Mouse (Mus musculus) liver, adult 2 months (tissue): ENCODE data around the gene Phf21a. TPM values are rescaled to one million over a fixed set of nuclear protein-coding genes. Genes with fewer than 3 reads are reported as not detected.

Experiments used
- DNase-seq: peaks from one replicate; pipeline ENCODE4 v3.0.0-alpha.2; 2011; ENCODE audit warnings: low read depth, low spot score; ENCODE audit errors: extremely low read depth
- H3K27ac ChIP-seq: fragments of 200-500 bp; replicated peaks from 2 replicates; pipeline ENCODE4 v1.5.1; 2012; ENCODE audit warnings: low read depth, mild to moderate bottlenecking, control low read depth, inconsistent platforms, low read length; ENCODE audit not compliant: insufficient read depth
- H3K27me3 ChIP-seq: fragments of 200-500 bp; 2 replicates; pipeline ENCODE4 v1.6.1; 2012; ENCODE audit warnings: mild to moderate bottlenecking, moderate library complexity, low read length, inconsistent platforms; ENCODE audit not compliant: control insufficient read depth, insufficient read depth
- H3K36me3 ChIP-seq: fragments of 200-500 bp; 2 replicates; pipeline ENCODE4 v1.6.1; 2012; ENCODE audit warnings: low read length, inconsistent platforms; ENCODE audit not compliant: control insufficient read depth, insufficient read depth
- H3K4me1 ChIP-seq: fragments of 200-500 bp; 2 replicates; pipeline ENCODE4 v1.6.1; 2011; ENCODE audit warnings: low read length; ENCODE audit not compliant: control insufficient read depth, insufficient read depth
- H3K4me3 ChIP-seq: fragments of 200-500 bp; 2 replicates; pipeline ENCODE4 v1.5.1; 2011; ENCODE audit warnings: low read depth, mild to moderate bottlenecking, control low read depth, low read length, moderate library complexity; ENCODE audit not compliant: insufficient read depth
- H3K79me2 ChIP-seq: fragments of 200-500 bp; 2 replicates; pipeline ENCODE4 v1.6.1; 2012; ENCODE audit warnings: inconsistent platforms, mild to moderate bottlenecking, low read length, moderate library complexity; ENCODE audit not compliant: control insufficient read depth, insufficient read depth
- H3K9ac ChIP-seq: fragments of 200-500 bp; 2 replicates; pipeline ENCODE4 v1.6.1; 2012; ENCODE audit warnings: low read depth, mild to moderate bottlenecking, control low read depth, inconsistent platforms, low read length
- CTCF ChIP-seq: fragments of 200-500 bp; IDR thresholded peaks from 2 replicates; pipeline ENCODE4 v1.5.1; 2011; ENCODE audit warnings: low read depth, low read length, control low read depth
- POLR2A ChIP-seq: fragments of 200-500 bp; IDR thresholded peaks from 2 replicates; pipeline ENCODE4 v1.6.1; 2011; ENCODE audit warnings: low read length, control low read depth; ENCODE audit not compliant: insufficient read depth; ENCODE audit errors: extremely low read depth
- WGBS: fragments of 180-500 bp; shearing (Covaris S2); methylation state at CpG from one replicate; pipeline ENCODE4 v1.1.7; 2018; 5-methylcytosine and 5-hydroxymethylcytosine counted together
- polyA plus RNA-seq: library from polyadenylated mRNA; depleted of rRNA; stranded (reverse); fragments of >200 nt; gene quantifications from 2 replicates; pipeline ENCODE4 v1.2.3, GENCODE M21; 2012
- total RNA-seq: library from RNA; depleted of rRNA; stranded (reverse); fragments of >200 nt; gene quantifications from 2 replicates; pipeline ENCODE4 v1.2.3, GENCODE M21; 2014

Gene Phf21a
- total and polyA plus RNA-seq, 2 experiments: 11.4 to 14.5 TPM

- no peak for DNase-seq
- H3K4me1 ChIP-seq: no peaks in the 10 kb centered on the region
- H3K4me3 ChIP-seq: no peak overlapping the region
- no peaks in the 10 kb centered on the region; the same call in 1 of the 2 replicates for H3K79me2 ChIP-seq
- H3K36me3 ChIP-seq: peaks cover 7% of the 10 kb centered on the region
- H3K9ac ChIP-seq: no peak overlapping the region
- WGBS: 95% methylated on average over 4 of the region's 4 CpGs
- H3K27me3 ChIP-seq: no peaks in the 10 kb centered on the region
- TF ChIP-seq CTCF: no peak
- TF ChIP-seq POLR2A: no peak
- no peak overlapping the region for H3K27ac ChIP-seq
Measured at GRCm38 (mm10) chr2:92257372-92257956, 164.5 kb downstream of the Phf21a start.

- H3K79me2 ChIP-seq: peaks cover 3% of the 10 kb centered on the region; the same call in 1 of the 2 replicates
- no peak for DNase-seq
- peaks cover 6% of the 10 kb centered on the region for H3K36me3 ChIP-seq
- H3K27ac ChIP-seq: no peak overlapping the region
- no peak overlapping the region for H3K9ac ChIP-seq
- no peaks in the 10 kb centered on the region for H3K4me1 ChIP-seq
- TF ChIP-seq POLR2A: no peak
- no peak for TF ChIP-seq CTCF
- H3K27me3 ChIP-seq: no peaks in the 10 kb centered on the region
- WGBS: 75% methylated on average over 2 of the region's 2 CpGs
- no peak overlapping the region for H3K4me3 ChIP-seq
Measured at GRCm38 (mm10) chr2:92259924-92260323, 167.0 kb downstream of the Phf21a start.

- H3K9ac ChIP-seq: no peak overlapping the region
- H3K36me3 ChIP-seq: no peaks in the 10 kb centered on the region
- no peaks in the 10 kb centered on the region for H3K27me3 ChIP-seq
- peaks cover 3% of the 10 kb centered on the region; the same call in 1 of the 2 replicates for H3K79me2 ChIP-seq
- DNase-seq: no peak
- no peak overlapping the region for H3K27ac ChIP-seq
- no peak overlapping the region for H3K4me3 ChIP-seq
- TF ChIP-seq POLR2A: no peak
- no peak for TF ChIP-seq CTCF
- 0 out of 2 replicates have a peak, but pooled peaks cover 5% of the 10 kb centered on the region for H3K4me1 ChIP-seq
- 71% methylated on average over 9 of the region's 9 CpGs for WGBS
Measured at GRCm38 (mm10) chr2:92266100-92266617, 173.2 kb downstream of the Phf21a start.

- Histone ChIP-seq H3K4me1 (0 out of 2 replicates have a peak, but pooled peaks cover 5% of the 10 kb centered on the region), H3K79me2 (peaks cover 3% of the 10 kb centered on the region; the same call in 1 of the 2 replicates), H3K36me3 (no peaks in the 10 kb centered on the region), H3K27ac (no peak overlapping the region), H3K4me3 (no peak overlapping the region), H3K9ac (no peak overlapping the region), H3K27me3 (no peaks in the 10 kb centered on the region)
- 85% methylated on average over 5 of the region's 5 CpGs for WGBS
- DNase-seq: no peak
- TF ChIP-seq CTCF (no peak), POLR2A (no peak)
Measured at GRCm38 (mm10) chr2:92269227-92269626, 176.3 kb downstream of the Phf21a start.

- WGBS: 64% methylated on average over 2 of the region's 2 CpGs
- TF ChIP-seq POLR2A (no peak), CTCF (no peak)
- no peaks in the 10 kb centered on the region for H3K27me3 ChIP-seq
- no peaks in the 10 kb centered on the region for H3K36me3 ChIP-seq
- no peaks in the 10 kb centered on the region for H3K79me2 ChIP-seq
- peaks cover 6% of the 10 kb centered on the region; the same call in 1 of the 2 replicates for H3K4me1 ChIP-seq
- no peak for DNase-seq
- no peak overlapping the region for H3K9ac ChIP-seq
- no peak overlapping the region for H3K27ac ChIP-seq
- H3K4me3 ChIP-seq: no peak overlapping the region
Measured at GRCm38 (mm10) chr2:92272510-92272909, 179.6 kb downstream of the Phf21a start.
